Mouse (Mus musculus) retina, embryonic 14.5 days (tissue): Measurements from ENCODE around the gene Tppp3.

Experiments used
- DNase-seq: peaks from one replicate; pipeline ENCODE4 v3.0.0-alpha.2; 2015; ENCODE audit warnings: low spot score

Tppp3 gene

GRCm38 (mm10) chr8:105471314-105472015 lies at the start of gene Tppp3:
Gene Tppp3 (minus strand): TSS chr8:105471526.
- DNase-seq, result peak; percentile 98

GRCm38 (mm10) chr8:105521061-105521460 lies 49.7 kb upstream of the Tppp3 start:
- DNase-seq, result peak; percentile 41

GRCm38 (mm10) chr8:105520521-105520920 lies 49.2 kb upstream of the Tppp3 start:
- DNase-seq, result no peak

- DNase-seq, result no peak
Observed at GRCm38 (mm10) chr8:105519591-105519990, 48.3 kb upstream of the Tppp3 start.

- DNase-seq, result peak; percentile 68
Observed at GRCm38 (mm10) chr8:105518436-105519313, 47.3 kb upstream of the Tppp3 start, which contains the start of gene Hsd11b2. Gene Hsd11b2 (plus strand): TSS chr8:105518755.

- DNase-seq, result no peak
Observed at GRCm38 (mm10) chr8:105517346-105517745, 46.0 kb upstream of the Tppp3 start.

GRCm38 (mm10) chr8:105516018-105516645 lies 44.8 kb upstream of the Tppp3 start:
- DNase-seq, result peak; percentile 93

- no peak for DNase-seq
Observed at GRCm38 (mm10) chr8:105514656-105515055, 43.3 kb upstream of the Tppp3 start.

GRCm38 (mm10) chr8:105514194-105514593 lies 42.9 kb upstream of the Tppp3 start:
- no peak for DNase-seq

GRCm38 (mm10) chr8:105509997-105510735 lies 38.8 kb upstream of the Tppp3 start:
- no peak for DNase-seq

GRCm38 (mm10) chr8:105508758-105509157 lies 37.4 kb upstream of the Tppp3 start:
- DNase-seq, result no peak

- DNase-seq, result no peak
Observed at GRCm38 (mm10) chr8:105506977-105507376, 35.7 kb upstream of the Tppp3 start.

- DNase-seq, result no peak
Observed at GRCm38 (mm10) chr8:105504617-105505016, 33.3 kb upstream of the Tppp3 start.

GRCm38 (mm10) chr8:105499787-105500186 lies 28.5 kb upstream of the Tppp3 start:
- no peak for DNase-seq

- peak; percentile 91 for DNase-seq
Observed at GRCm38 (mm10) chr8:105496439-105497180, 25.3 kb upstream of the Tppp3 start, which contains the start of gene Zdhhc1. Gene Zdhhc1 (minus strand): TSS chr8:105496902.

GRCm38 (mm10) chr8:105495350-105496302 lies 24.3 kb upstream of the Tppp3 start:
- no peak for DNase-seq

GRCm38 (mm10) chr8:105494566-105494965 lies 23.2 kb upstream of the Tppp3 start:
- DNase-seq, result no peak

- no peak for DNase-seq
Observed at GRCm38 (mm10) chr8:105493495-105493894, 22.2 kb upstream of the Tppp3 start.

- DNase-seq, result no peak
Observed at GRCm38 (mm10) chr8:105489281-105489680, 18.0 kb upstream of the Tppp3 start.

GRCm38 (mm10) chr8:105488082-105488481 lies 16.8 kb upstream of the Tppp3 start:
- DNase-seq, result no peak
